ENCODE assay signal across 24 mouse cellular contexts in the genomic region with DNA sequence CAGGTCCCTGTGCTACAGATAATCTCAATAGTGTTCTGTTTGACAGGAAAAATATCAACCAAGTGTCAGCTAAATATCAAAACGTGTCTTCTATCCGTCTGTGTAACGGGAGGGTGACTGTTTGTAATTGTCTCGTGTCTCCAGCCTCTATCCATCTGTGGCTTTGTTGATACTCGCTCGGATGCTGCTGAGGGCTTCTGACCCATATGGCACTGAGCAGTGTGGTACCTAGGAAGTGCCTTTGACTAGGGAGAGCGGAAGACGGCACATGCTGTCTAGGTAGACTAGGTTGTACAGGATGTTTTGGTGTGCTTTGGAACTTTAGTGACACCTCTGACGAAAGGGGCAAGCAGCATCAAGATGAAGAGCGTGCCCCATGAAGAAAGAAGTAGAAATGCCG.
DNase-seq lines count a peak whose midpoint lies in the region; ATAC-seq lines count a peak whose summit lies in the region.
"Had no signal": no experiment of that assay in that cellular context is flagged by ENCODE, and none has a peak within 500 bp of the region (broad histone marks: within the 10 kb centered on the region; RNA-seq: fewer than 3 reads in every experiment).

No protein-coding gene starts in this region.

- ATAC-seq in megakaryocyte, adult 5-6 weeks (ENCODE audit: poor library complexity, severe bottlenecking): no peak
- ATAC-seq: forebrain, embryonic 15.5 days had no signal

- no peak overlapping the region for H3K27ac ChIP-seq in heart, embryonic 10.5 days
- H3K27ac ChIP-seq: embryonic facial prominence, embryonic 13.5 days; forebrain, embryonic 15.5 days; hindbrain, embryonic 10.5 days; kidney, postnatal 0 days; left cerebral cortex, adult 2 months had no signal

- H3K9me3 ChIP-seq in heart, embryonic 10.5 days: no peaks in the 10 kb centered on the region
- H3K9me3 ChIP-seq: embryonic facial prominence, embryonic 13.5 days; forebrain, embryonic 15.5 days; G1E; hindbrain, embryonic 10.5 days; megakaryocyte, embryonic 14.5 days had no signal

- no peaks in the 10 kb centered on the region for H3K27me3 ChIP-seq in heart, embryonic 10.5 days (ENCODE audit: insufficient read depth, poor library complexity, severe bottlenecking)
- H3K27me3 ChIP-seq: CH12.LX; embryonic facial prominence, embryonic 13.5 days; forebrain, embryonic 15.5 days; megakaryocyte, embryonic 14.5 days had no signal

- H3K4me1 ChIP-seq in heart, embryonic 10.5 days: peaks cover 8% of the 10 kb centered on the region
- H3K4me1 ChIP-seq: forebrain, embryonic 15.5 days; hindbrain, embryonic 10.5 days had no signal

- H3K36me3 ChIP-seq in heart, embryonic 10.5 days: 0 out of 2 replicates have a peak, but pooled peaks cover 1% of the 10 kb centered on the region

- peak; percentile 46 for DNase-seq in heart, embryonic 10.5 days (ENCODE audit: low spot score)
- DNase-seq in heart, postnatal 10 days: no peak
- DNase-seq in right cerebral cortex, postnatal 25 days: peak; percentile 2
- no peak for DNase-seq in right cerebral cortex, postnatal 36 days (ENCODE audit: low spot score in 2 of 2)
- DNase-seq in cerebellum, postnatal 14 days: peak; percentile 39 to 49
- no peak for DNase-seq in testis, postnatal 10 days (ENCODE audit: low spot score)
- DNase-seq: adrenal gland, adult 2 months; B cell, adult 2 months; gastrocnemius, postnatal 10 days; kidney, adult 2 months; layer of hippocampus, adult 9-11 months; left cerebral cortex, postnatal 4 days; midbrain, embryonic 14.5 days; thymus, adult 2 months had no signal

- WGBS in heart, embryonic 10.5 days: 70% methylated on average over 11 of the region's 11 CpGs

- no peak overlapping the region for H3K4me3 ChIP-seq in heart, embryonic 10.5 days
- H3K4me3 ChIP-seq: embryonic facial prominence, embryonic 13.5 days; erythroblast, embryonic 14.5 days; forebrain, embryonic 15.5 days; hindbrain, embryonic 10.5 days; left cerebral cortex, adult 2 months; megakaryocyte, embryonic 14.5 days had no signal

- intact Hi-C loops in heart, postnatal 10 days (cut with DNase I): loop anchor here (5.0 kb wide), 1 partner anchor 150 kb away; no protein-coding TSS in a partner anchor

Comparison
In these comparisons a context has a peak if more than half of its experiments do, and no peak if none do; other contexts are left out.
1. DNase-seq: peak in heart, embryonic 10.5 days (single experiment), right cerebral cortex, postnatal 25 days (single experiment) and cerebellum, postnatal 14 days (2 of 2); none in heart, postnatal 10 days (0 of 2), right cerebral cortex, postnatal 36 days (0 of 2) and testis, postnatal 10 days (single experiment).